Mouse (Mus musculus): ENCODE results near the gene Pacsin2. TPM values are rescaled to one million over a fixed set of nuclear protein-coding genes. Genes with fewer than 3 reads are reported as not detected.

Pacsin2 gene
- 74.1 and 123 TPM in 2 replicates for polyA plus RNA-seq (2012)

DNA sequence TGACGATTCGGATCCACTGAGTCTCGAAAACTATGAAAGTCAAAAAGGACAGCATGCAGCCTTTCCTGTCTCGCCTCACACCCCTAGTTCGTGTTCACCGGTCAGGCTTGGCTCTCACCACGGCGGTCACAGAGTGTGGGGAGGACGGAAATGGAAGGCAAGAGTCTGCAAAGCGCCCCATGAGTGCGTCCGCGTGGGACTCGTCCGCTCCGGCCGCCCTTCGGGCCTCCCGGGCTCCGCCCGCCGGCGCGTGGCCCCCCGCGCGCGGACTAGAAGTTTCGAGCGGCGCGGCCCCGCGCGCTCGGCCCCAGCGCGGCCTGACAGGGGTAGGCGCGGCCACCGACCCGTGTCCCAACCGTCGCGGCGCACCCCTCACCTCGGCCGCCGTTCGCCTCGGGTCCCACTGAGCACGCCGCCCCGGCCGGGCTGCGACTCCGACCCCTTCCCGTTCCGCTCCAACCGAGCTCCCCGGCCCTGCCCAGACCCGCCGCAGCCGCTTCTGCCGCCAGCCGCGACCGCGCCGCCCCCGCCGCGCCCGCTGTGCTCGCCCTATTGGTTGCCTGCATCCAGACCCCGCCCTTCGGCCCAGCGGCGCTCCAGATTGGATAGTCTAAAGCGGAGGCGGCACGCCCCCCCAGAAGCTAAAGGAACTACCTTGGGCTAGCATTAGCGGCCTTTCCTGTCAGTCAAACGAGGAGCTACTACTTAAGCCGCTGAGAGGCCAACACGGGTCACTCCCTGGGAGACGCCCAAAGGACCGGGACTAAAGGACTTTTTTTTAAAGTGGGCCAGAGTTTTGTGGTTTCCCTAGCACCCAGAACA is at the start of gene Pacsin2:
Pacsin2 (minus strand) TSS at position 524 of the 822 bp plus-strand sequence.
- no peak for TF ChIP-seq GATA1 (IDR thresholded peaks at IDR 0.05; ENCODE audit: low read length)

DNA sequence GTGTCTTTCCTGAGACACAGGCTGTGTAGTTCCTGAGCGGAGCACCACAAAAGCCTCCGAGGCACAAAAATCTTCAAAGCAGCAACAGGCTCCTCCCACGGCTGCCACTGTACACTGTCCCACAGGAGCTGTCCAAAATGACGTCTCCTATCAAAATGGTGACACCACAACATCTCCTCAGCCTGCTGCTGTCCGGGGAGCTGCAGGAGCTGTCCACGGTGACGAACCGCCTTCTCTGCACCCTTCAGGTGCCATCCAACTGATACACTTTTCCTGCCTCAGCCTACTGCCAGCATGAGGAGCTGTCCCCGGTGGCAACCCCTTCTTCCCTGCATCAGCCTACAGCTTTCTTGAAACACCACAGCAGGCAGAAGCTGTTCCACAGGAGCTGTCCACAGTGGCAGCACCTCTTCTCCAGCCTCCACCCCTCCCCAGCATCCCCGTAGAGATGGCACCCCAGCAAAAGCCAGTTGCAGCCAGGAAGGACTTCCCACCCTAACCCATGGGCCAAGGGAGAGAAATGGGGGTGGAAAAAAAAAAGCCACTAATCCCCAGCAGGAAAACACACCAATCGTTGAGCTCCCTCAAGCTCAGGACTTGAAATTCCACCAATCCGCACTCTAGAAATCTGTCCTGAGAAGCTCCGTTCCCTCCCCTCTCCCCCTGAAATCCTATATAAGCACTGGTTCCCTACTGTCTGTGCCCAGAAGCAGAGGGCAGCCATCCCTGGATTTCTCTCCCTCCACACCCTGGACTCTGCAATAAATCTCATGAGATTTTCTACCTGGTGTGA is 48.3 kb upstream of the Pacsin2 start:
- no peak for TF ChIP-seq GATA1 (IDR thresholded peaks at IDR 0.05; ENCODE audit: low read length)

DNA sequence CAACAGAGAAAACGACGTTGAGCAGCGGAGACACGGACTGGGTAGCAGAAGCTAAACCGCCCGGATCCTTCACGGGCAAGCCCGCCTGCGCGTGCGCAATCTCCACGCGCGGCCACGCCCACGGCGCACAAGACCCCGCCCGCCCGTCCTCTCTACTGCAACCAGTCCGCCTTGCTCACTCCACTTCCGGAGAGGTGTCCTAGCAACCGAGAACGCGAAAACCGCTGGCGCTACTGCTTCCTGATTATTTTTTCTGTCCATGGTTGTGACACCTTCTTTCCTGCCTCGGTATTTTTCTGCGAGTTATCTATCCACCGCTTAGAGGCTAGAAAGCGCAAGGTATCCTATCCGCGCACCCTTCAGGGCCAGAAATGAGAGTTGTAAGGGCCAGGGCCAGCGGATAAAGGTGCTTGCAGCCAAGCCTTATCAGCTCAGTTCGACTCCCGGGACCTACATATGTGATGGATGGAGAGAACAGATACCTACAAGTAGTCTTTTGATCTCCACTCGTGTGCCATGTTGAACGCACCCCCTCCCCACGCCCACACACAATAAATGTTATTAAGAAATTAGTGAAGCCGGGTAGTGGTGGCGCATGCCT is 46.5 kb upstream of the Pacsin2 start, which contains the start of gene Ttll1:
Ttll1 (minus strand) TSS at position 89 of the 601 bp plus-strand sequence.
- TF ChIP-seq GATA1 (IDR thresholded peaks at IDR 0.05; ENCODE audit: low read length) = no peak

DNA sequence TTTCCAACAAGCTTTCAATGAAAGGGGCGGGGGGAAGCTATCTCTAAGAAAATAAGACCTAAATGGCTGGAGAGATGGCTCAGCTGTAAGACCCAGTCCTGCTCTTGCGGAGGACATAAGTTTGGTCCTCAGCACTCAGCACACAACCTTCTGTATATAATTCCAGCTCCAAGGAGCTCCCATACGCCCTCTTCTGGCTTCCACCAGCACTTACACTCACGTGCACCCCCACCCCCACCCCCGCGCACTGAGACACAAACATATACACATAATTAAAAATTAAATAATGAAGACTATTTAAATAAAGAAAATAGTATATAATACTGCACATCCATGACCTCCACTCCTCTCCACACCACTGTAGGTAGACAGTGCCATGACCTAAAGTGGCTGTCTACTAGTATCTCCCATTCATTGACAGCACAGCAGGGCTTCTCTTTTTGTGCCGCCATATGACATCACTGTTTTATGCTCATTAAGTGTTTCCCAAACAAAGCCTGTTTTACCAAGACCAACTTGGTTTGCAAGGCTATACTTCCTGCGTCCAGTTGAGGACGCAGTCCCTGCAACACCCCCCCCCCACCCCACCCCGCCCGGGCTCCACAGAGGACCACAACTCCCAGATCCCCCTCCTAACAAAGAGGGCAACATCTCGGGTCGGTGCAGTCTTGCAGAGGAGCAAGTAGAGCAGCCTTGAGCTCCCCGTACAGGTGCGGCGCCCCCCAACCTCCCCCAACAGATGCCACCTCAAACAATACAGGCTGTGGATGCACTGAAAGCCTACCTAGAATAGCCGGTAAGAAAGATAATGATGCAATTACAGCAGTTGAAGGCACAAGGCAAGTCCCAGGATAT is 45.8 kb upstream of the Pacsin2 start:
- TF ChIP-seq GATA1 (IDR thresholded peaks at IDR 0.05; ENCODE audit: low read length) = no peak

DNA sequence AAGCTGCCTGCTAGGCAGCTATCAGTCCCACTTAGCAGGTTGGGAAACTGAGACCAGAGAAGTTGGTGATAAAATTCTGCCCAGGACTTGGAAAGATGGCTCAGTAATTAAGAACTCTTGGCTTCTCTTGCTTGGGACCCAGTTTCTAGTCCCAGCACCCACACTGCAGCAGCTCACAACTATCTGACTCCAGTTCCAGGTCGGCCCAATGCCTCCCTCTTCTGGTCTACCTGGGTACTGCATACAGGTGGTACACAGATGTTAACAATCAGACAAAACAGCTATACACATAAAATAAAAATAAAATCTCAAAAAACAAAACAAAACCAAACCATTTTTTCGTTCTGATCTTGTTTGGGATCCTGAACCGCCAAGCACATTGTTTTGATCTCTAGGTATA is 35.9 kb upstream of the Pacsin2 start:
- no peak for TF ChIP-seq GATA1 (IDR thresholded peaks at IDR 0.05; ENCODE audit: low read length)

DNA sequence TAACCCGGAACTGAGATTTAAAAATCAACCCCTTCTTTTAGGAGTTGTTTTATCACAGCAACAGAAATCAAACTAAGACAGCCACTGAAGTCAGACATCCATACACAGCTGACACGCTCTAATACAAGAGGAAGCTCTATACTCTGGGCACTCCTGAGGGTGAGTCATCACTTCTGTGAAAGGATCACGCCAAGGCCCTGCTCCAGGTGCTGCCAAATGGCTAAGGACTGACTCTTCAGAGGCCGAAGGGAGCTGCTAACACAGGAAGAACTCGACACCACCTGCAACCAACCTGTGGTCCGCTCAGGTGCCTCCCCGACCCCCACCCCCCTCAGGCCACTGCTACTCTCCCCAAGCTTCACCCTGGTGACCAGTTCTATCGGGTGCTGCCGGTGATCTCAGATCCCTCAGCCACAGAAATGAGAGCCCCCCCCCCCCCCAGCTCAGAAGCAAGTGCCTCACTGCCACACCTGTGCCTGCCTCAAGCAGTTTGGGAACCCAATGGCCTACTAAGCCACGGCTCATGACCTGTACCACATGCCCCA is 34.9 kb upstream of the Pacsin2 start:
- no peak for TF ChIP-seq GATA1 (IDR thresholded peaks at IDR 0.05; ENCODE audit: low read length)

DNA sequence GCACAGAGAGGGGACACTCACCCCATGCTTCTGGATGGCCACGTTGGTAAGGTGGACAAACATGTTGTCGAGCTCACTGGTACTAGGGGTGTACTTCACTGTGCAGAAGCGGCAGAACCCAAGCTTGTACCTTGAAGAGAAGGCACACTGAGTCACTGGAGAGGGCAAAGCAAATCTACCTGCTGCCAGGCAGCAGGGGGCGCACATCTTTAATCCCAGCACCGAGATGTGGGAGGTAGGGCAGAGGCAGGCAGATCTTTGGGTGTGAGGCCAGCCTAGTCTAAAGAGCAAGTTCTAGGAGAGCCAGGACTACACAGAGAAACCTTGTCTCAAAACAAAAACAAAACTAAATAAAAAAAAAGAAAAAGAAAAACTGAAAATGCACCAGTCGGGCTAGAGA is 32.9 kb upstream of the Pacsin2 start:
- TF ChIP-seq GATA1 (IDR thresholded peaks at IDR 0.05; ENCODE audit: low read length) = no peak

DNA sequence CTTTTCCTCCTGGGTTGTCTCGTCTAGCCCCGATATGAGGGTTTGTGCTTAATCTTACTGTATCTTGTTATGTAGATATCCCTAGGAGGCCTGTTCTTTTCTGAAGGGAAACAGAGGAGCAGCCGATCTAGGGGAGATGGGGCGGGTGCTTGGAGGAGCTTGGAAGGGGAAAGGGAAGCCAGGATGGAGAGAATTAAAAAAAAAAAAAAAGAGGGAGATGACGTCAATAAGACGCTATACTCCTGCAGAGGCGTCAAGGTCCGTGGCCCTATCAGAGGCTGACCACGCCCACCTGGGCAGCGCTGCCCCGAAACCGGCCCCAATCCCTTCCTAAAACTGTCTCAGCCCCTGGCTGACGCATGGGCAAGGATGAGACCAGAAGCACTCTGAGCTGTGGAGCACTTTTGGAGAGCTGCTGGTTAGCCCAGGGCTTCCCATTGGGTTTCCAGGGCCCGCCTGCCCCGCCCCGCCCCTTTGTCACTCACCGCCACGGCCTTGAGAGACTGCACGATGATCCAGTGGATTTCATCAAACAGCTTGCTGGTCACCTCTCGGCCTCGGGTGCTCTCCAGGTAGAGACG is 31.5 kb upstream of the Pacsin2 start:
- no peak for TF ChIP-seq GATA1 (IDR thresholded peaks at IDR 0.05; ENCODE audit: low read length)

DNA sequence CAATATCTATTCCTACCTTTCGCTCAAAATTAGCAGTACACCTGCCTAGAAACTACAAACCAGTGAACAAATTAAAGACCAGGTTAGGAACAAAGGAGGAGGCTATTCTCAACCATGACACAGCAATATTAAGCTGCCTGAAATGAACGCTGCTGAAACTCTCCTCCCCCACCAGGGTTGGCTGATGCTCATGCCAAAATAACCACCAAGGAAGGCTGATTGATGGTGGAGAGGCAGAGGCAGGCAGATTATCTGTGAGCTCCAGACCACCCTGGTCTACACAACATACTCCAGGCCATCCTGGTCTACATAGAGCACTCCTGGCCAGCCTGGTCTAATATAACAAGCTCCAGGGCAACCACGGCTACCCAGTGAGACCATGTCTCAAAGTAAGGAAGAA is 30.8 kb upstream of the Pacsin2 start:
- TF ChIP-seq GATA1 (IDR thresholded peaks at IDR 0.05; ENCODE audit: low read length) = no peak

DNA sequence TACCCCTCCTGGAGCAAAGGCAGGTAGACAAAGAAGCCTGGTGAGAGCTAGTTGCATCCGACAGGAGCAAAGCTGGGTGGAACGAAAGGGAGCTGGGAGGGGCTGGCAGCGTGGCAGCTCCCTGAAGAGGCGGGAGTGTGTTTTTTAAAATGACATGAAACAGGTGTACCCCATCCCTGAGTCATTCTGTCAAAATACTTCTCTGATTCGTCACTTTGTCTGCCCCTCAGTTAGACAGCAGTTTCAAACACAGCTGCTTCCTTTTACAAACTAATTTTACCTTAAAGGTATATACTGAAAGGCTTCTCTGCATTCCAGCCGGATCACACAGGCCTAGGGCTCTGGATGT is 30.1 kb upstream of the Pacsin2 start:
- TF ChIP-seq GATA1 (IDR thresholded peaks at IDR 0.05; ENCODE audit: low read length) = no peak

DNA sequence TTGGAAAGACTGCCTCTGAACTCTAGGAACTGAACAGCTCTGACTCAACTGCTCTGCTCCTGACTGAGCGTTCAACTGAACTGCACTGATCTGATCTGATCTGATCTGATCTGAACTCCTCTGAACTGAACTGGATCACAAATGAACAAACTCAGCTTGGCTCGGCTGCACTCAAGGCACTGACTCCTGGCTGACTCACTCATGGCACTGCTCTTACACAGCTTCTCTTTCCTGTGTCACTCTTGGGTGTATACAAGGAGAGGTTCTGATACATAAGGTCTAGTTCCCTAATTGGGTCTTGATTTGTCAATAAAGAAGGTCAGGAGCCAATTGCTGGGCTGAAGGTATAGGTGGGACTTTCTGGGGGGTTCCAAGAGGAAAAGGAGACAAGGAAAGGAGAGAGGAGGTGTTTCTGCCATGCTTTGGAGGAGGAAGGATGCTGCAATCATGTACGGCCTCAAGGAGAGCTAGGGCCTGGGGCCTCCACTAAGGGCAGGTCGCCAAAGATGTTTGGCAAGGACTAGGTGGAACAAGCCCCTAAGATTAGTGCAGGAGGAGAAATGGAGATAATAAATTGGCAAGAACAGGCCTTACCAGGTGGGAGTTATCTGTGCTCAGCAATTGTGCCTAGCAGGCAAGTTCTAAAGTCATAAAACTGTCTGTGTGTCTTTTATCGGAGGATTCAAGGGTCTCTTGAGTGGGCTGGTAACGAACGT is 29.6 kb upstream of the Pacsin2 start:
- TF ChIP-seq GATA1 (IDR thresholded peaks at IDR 0.05; ENCODE audit: low read length) = no peak

DNA sequence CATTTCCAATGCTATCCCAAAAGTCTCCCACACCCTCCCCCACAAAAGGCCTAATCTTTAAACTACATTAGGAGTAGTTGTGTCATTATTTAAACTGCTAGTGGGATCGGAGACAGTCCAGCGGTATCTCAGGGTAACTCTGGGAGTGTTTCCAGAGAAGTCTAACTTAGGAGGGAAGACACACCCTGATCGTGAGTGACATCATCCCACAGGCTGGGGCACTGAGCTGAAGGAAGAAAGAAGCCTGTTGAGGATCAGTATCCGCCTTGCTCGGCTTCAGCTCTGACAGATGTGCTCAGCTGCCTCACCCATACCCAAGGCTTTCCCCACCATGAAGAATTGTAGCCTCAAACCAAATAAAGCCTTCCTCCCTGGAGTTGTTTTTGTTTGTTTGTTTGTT is 27.5 kb upstream of the Pacsin2 start:
- TF ChIP-seq GATA1 (IDR thresholded peaks at IDR 0.05; ENCODE audit: low read length) = no peak

DNA sequence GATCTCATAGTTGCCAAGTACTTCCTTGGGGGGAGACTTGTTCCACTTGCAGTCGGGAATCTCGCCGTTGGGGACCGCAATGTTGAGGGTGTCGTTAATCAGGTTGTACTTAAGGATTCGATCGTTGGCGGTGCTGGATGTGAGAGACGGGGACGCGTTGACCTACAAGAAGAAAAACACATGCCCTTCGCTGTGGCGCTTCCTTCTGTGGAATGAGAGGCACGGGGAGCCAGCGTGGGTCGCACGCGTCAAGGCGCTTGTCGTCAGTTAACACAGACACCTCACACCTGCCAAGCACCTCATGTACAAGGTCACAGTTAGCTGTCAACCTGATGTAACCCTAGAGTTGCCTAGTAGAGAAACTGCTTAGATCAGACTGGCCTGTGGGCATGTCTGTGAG is 25.1 kb upstream of the Pacsin2 start:
- no peak for TF ChIP-seq GATA1 (IDR thresholded peaks at IDR 0.05; ENCODE audit: low read length)

DNA sequence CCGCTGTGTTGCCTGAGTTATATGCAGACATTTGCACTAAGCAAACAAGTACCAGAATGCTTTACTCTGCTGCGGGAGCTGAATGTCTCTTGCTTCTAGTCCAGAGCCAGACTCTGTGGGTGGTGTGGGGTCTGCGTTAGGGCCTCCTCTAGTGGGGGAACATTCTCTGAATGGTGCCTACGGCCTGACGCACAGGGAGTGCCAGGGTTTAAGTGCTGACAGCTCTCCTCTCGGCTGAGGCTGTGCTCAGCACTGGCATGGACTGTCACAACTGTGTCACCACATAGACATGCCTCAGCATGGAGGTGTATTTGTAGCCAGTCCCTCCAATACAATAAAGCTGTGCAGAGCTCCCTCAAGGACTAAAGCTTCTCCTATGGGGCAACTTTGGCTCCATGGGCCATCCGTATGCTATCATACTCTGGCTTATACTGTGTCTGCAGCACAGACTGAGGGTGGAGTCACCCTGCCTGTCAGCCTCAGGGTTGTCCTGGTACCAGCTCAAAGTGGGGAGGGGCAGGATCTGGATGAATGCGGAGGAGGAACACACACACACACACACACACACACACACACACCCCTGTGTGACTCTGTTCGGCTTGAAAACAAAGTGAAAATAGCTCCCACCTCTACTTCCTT is 23.2 kb upstream of the Pacsin2 start:
- no peak for TF ChIP-seq GATA1 (IDR thresholded peaks at IDR 0.05; ENCODE audit: low read length)
